Mouse (Mus musculus): ENCODE measurements around the gene Fthl17a. TPM values are rescaled to one million over a fixed set of nuclear protein-coding genes. Genes with fewer than 3 reads are reported as not detected.

The Fthl17a gene
- not detected in 2 replicates for polyA plus RNA-seq (2014; fragmentation: Nextera tagmentation; extraction: Ambion mirVana)

DNA sequence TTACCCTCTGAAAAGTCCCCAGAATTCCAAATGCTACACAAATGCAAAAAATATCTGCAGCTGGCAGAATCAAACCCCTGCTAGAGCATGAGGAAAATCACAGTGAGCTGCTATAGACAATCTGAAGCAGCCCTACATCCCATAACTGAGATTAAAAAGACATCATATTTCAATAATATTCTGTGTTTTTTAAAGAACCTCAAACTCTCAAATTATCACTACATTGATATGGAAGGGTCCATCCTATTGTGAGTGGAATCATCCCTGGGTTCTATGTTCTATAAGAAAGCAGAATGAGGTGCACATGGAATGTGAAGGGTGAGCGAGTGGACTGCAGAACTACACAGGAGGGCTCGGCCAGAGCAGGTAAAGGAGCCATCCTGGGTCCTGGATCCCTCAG, at the start of gene Fthl17a:
Gene Fthl17a, plus strand, starts transcription at position 301 of the 400 bp plus-strand sequence.
- Histone ChIP-seq H3K9me3 (ENCODE audit: control insufficient read depth, low read length) (no peaks in the 10 kb centered on the region), H3K27ac (ENCODE audit: low read depth, low read length) (no peak within 1 kb of the TSS), H3K9ac (ENCODE audit: low read length) (no peak within 1 kb of the TSS), H3K4me3 (ENCODE audit: low read depth, low read length) (no peak within 1 kb of the TSS), H3K4me1 (replicated peaks; ENCODE audit: control insufficient read depth, insufficient read depth, low read length) (no peaks in the 10 kb centered on the region), H3K27me3 (ENCODE audit: control insufficient read depth, insufficient read depth, low read length) (no peaks in the 10 kb centered on the region), H3K36me3 (ENCODE audit: control insufficient read depth, insufficient read depth, low read length) (no peaks in the 10 kb centered on the region), H3K4me2 (ENCODE audit: low read depth, low read length, severe bottlenecking) (no peak within 1 kb of the TSS)
- ATAC-seq (replicated peaks; ENCODE audit: low FRiP score) (no peak), DNase-seq (ENCODE audit: low spot score) (no peak)
- 88% methylated on average over 2 of the region's 2 CpGs for WGBS

DNA sequence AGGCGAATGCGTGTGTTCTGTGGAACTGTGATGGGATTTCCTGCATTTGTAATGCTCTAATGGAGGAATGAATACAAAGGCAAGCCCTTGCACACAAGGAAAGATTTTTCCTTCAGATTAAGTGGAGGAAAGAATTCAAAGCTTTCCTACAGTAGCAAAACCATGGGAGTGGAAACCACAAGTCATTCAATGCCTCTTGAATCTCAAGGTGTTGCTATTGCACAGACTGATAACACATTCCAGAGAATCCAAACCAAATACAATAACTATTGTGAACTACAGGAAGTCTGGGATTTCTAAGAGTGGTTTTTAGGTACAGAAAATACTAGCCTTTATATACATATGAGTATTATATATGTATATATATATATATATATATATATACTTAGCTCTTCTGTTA, 42.5 kb upstream of the Fthl17a start:
- Histone ChIP-seq H3K27ac (ENCODE audit: low read depth, low read length) (no peak overlapping the region), H3K27me3 (ENCODE audit: control insufficient read depth, insufficient read depth, low read length) (no peaks in the 10 kb centered on the region), H3K9ac (ENCODE audit: low read length) (no peak overlapping the region), H3K9me3 (ENCODE audit: control insufficient read depth, low read length) (no peaks in the 10 kb centered on the region), H3K4me3 (ENCODE audit: low read depth, low read length) (no peak overlapping the region), H3K4me1 (replicated peaks; ENCODE audit: control insufficient read depth, insufficient read depth, low read length) (no peaks in the 10 kb centered on the region), H3K4me2 (ENCODE audit: low read depth, low read length, severe bottlenecking) (no peak overlapping the region), H3K36me3 (ENCODE audit: control insufficient read depth, insufficient read depth, low read length) (no peaks in the 10 kb centered on the region)
- no peak for DNase-seq (ENCODE audit: low spot score)
- ATAC-seq (replicated peaks; ENCODE audit: low FRiP score), result no peak
- WGBS, result 82% methylated on average over 2 of the region's 2 CpGs

DNA sequence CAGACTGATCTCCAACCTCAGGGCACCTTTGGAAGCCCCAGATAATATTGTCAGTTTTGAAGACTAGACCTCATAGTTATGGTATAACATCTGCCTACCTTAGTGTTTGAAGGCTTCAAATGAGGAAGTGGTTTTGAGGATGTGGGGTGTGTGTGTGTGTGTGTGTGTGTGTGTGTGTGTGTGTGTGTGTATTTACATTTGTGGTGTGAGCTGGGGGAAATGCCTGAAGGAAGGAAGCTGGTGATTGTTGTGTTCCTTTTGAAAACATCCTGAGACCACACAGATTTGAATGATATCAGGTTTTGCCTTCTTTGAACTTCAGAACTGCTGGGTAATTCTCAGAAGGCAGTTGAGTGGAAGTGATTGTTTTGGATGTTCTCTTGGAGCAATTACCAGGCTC, 22.6 kb upstream of the Fthl17a start:
- H3K27ac ChIP-seq (ENCODE audit: low read depth, low read length), result no peak overlapping the region
- H3K4me2 ChIP-seq (ENCODE audit: low read depth, low read length, severe bottlenecking), result no peak overlapping the region
- ATAC-seq (replicated peaks; ENCODE audit: low FRiP score) (no peak), DNase-seq (ENCODE audit: low spot score) (no peak)
- H3K36me3 ChIP-seq (ENCODE audit: control insufficient read depth, insufficient read depth, low read length), result no peaks in the 10 kb centered on the region
- no peaks in the 10 kb centered on the region for H3K9me3 ChIP-seq (ENCODE audit: control insufficient read depth, low read length)
- H3K4me3 ChIP-seq (ENCODE audit: low read depth, low read length), result no peak overlapping the region
- no peaks in the 10 kb centered on the region for H3K27me3 ChIP-seq (ENCODE audit: control insufficient read depth, insufficient read depth, low read length)
- no peaks in the 10 kb centered on the region for H3K4me1 ChIP-seq (replicated peaks; ENCODE audit: control insufficient read depth, insufficient read depth, low read length)
- no peak overlapping the region for H3K9ac ChIP-seq (ENCODE audit: low read length)

DNA sequence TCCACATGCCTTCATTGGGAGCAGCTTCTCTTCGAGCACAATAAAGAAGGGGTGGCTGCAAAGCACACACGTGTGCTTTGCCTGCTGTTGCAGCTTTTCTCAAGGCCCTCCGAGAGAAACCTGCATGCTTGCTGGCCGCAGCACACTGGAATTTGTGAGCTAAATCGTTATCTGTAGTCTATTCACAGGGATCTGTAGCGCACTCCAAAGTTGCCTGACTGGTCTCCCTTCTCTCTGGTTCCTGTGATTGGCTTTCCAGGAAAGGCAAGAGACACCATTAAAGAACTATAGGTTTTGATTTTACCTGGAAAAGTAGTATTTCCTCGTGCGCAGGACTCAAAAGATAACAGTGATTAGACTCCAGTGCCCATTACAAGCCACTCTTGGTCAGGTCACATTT, 22.3 kb downstream of the Fthl17a start:
- ATAC-seq (replicated peaks; ENCODE audit: low FRiP score), result no peak
- Histone ChIP-seq H3K9me3 (ENCODE audit: control insufficient read depth, low read length) (no peaks in the 10 kb centered on the region), H3K4me3 (ENCODE audit: low read depth, low read length) (no peak overlapping the region), H3K9ac (ENCODE audit: low read length) (no peak overlapping the region), H3K27ac (ENCODE audit: low read depth, low read length) (no peak overlapping the region), H3K36me3 (ENCODE audit: control insufficient read depth, insufficient read depth, low read length) (no peaks in the 10 kb centered on the region), H3K4me1 (replicated peaks; ENCODE audit: control insufficient read depth, insufficient read depth, low read length) (no peaks in the 10 kb centered on the region), H3K27me3 (ENCODE audit: control insufficient read depth, insufficient read depth, low read length) (no peaks in the 10 kb centered on the region), H3K4me2 (ENCODE audit: low read depth, low read length, severe bottlenecking) (no peak overlapping the region)
- no peak for DNase-seq (ENCODE audit: low spot score)
- 63% methylated on average over 8 of the region's 8 CpGs for WGBS

DNA sequence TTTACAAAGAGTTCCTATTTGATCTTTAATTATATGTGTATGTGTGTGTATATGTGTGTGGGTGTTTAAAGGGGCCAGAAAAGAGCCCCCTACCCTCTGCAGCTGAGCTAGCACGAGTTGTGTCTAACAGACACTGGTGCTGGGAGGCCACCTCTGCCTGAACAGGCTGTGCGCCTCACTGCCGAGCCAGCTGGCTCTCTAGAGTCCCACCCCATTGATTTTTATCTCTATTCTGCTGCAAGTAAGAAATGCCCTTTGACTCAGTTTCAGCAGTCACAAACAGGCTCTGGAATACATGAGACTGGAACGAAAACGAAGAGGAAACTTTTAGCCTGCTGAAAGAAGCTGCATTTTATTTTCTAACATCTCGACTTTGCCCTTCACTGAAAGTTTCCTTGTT, 22.8 kb downstream of the Fthl17a start:
- Histone ChIP-seq H3K9ac (ENCODE audit: low read length) (no peak overlapping the region), H3K36me3 (ENCODE audit: control insufficient read depth, insufficient read depth, low read length) (no peaks in the 10 kb centered on the region), H3K4me3 (ENCODE audit: low read depth, low read length) (no peak overlapping the region), H3K4me2 (ENCODE audit: low read depth, low read length, severe bottlenecking) (no peak overlapping the region), H3K9me3 (ENCODE audit: control insufficient read depth, low read length) (no peaks in the 10 kb centered on the region), H3K4me1 (replicated peaks; ENCODE audit: control insufficient read depth, insufficient read depth, low read length) (no peaks in the 10 kb centered on the region), H3K27me3 (ENCODE audit: control insufficient read depth, insufficient read depth, low read length) (no peaks in the 10 kb centered on the region), H3K27ac (ENCODE audit: low read depth, low read length) (no peak overlapping the region)
- DNase-seq (ENCODE audit: low spot score) (no peak), ATAC-seq (replicated peaks; ENCODE audit: low FRiP score) (no peak)
- 70% methylated on average over 6 of the region's 6 CpGs for WGBS

DNA sequence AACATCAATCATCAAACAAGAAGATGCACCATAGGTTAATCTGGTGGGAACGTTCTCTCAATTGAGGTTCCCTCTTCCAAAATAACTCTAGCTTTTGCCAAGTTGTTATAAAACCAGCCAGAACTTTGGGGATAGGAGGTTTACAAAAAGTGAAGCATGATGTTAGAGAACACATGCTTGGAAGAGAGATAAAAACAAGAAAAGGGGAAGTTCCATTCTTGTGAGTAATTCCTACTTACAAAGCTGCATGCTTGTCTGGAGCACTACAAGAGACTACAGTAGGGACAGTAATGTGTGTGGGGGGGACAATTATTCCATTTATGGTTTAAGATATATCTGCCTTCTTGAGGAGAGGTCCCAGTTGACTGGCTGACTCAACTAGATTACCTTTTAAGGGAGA, 40.4 kb downstream of the Fthl17a start:
- Histone ChIP-seq H3K9ac (ENCODE audit: low read length) (no peak overlapping the region), H3K27ac (ENCODE audit: low read depth, low read length) (no peak overlapping the region), H3K4me2 (ENCODE audit: low read depth, low read length, severe bottlenecking) (no peak overlapping the region), H3K36me3 (ENCODE audit: control insufficient read depth, insufficient read depth, low read length) (no peaks in the 10 kb centered on the region), H3K9me3 (ENCODE audit: control insufficient read depth, low read length) (no peaks in the 10 kb centered on the region), H3K27me3 (ENCODE audit: control insufficient read depth, insufficient read depth, low read length) (no peaks in the 10 kb centered on the region), H3K4me3 (ENCODE audit: low read depth, low read length) (no peak overlapping the region), H3K4me1 (replicated peaks; ENCODE audit: control insufficient read depth, insufficient read depth, low read length) (no peaks in the 10 kb centered on the region)
- 100% methylated on average over 1 of the region's 1 CpGs for WGBS
- ATAC-seq (replicated peaks; ENCODE audit: low FRiP score) (no peak), DNase-seq (ENCODE audit: low spot score) (no peak)

DNA sequence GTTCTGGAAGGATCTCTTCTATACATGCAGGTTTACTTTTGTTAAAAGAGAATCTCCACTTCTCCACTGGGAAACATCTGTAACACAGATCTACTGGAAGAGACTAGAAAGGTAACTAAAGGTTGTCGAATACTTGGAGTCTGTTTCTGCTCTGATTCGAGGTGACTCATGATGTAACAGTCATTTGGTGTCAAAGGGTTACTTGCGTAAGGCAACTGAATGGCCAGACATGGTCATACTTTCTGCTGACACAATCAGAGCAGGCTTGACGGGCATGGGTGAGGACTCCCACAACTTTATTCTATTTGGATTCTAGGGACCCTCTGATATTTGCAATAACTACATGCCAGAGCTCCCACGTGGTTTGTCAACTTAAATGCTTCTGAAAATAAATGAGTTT, 43.3 kb downstream of the Fthl17a start:
- Histone ChIP-seq H3K4me3 (ENCODE audit: low read depth, low read length) (no peak overlapping the region), H3K9me3 (ENCODE audit: control insufficient read depth, low read length) (no peaks in the 10 kb centered on the region), H3K27me3 (ENCODE audit: control insufficient read depth, insufficient read depth, low read length) (no peaks in the 10 kb centered on the region), H3K4me1 (replicated peaks; ENCODE audit: control insufficient read depth, insufficient read depth, low read length) (no peaks in the 10 kb centered on the region), H3K9ac (ENCODE audit: low read length) (no peak overlapping the region), H3K4me2 (ENCODE audit: low read depth, low read length, severe bottlenecking) (no peak overlapping the region), H3K27ac (ENCODE audit: low read depth, low read length) (no peak overlapping the region), H3K36me3 (ENCODE audit: control insufficient read depth, insufficient read depth, low read length) (no peaks in the 10 kb centered on the region)
- no peak for ATAC-seq (replicated peaks; ENCODE audit: low FRiP score)
- DNase-seq (ENCODE audit: low spot score), result no peak
- WGBS, result 85% methylated on average over 5 of the region's 5 CpGs

DNA sequence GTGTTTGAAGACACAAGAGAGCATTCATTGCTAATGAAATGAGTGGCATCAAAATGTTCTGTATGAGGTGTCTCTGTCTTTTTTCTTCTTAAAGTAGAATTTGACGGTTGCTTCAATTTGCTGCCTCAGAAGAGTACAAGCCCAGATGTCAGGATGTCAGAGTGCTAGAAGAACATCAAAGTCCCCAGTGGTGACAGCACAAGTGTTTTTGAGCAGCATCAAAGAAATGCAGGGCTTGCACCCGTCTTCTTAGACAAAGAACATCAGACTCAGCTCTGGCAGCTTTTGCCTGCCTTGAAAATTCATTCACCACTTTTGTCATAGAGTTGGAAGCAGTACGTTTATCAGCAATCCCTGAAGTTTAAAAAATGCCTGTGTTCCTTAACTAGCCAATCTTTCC, 44.5 kb downstream of the Fthl17a start:
- Histone ChIP-seq H3K4me3 (ENCODE audit: low read depth, low read length) (no peak overlapping the region), H3K27me3 (ENCODE audit: control insufficient read depth, insufficient read depth, low read length) (no peaks in the 10 kb centered on the region), H3K36me3 (ENCODE audit: control insufficient read depth, insufficient read depth, low read length) (no peaks in the 10 kb centered on the region), H3K9me3 (ENCODE audit: control insufficient read depth, low read length) (no peaks in the 10 kb centered on the region), H3K27ac (ENCODE audit: low read depth, low read length) (no peak overlapping the region), H3K4me1 (replicated peaks; ENCODE audit: control insufficient read depth, insufficient read depth, low read length) (no peaks in the 10 kb centered on the region), H3K9ac (ENCODE audit: low read length) (no peak overlapping the region), H3K4me2 (ENCODE audit: low read depth, low read length, severe bottlenecking) (no peak overlapping the region)
- DNase-seq (ENCODE audit: low spot score) (no peak), ATAC-seq (replicated peaks; ENCODE audit: low FRiP score) (no peak)
- WGBS, result 71% methylated on average over 3 of the region's 3 CpGs

DNA sequence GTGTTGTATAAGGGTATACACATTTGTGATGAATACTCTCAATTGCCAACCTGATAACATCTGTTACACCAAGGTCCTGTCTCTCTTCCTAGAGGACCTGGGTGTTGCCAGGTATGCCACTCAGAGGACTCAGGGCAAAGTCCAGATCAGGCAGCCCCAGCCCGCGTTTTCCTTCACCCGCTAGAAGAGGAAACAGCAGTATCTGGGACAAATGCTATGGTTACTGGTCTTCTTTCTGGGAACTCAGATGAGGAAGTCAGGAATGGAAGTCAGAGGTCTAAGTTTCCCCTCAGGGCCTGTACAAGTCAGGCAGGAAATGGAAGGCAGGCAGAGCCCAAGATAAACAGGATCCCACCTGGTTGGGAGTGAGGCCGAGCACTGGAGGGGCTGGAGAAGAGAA, 55.2 kb downstream of the Fthl17a start:
- Histone ChIP-seq H3K36me3 (ENCODE audit: control insufficient read depth, insufficient read depth, low read length) (no peaks in the 10 kb centered on the region), H3K27me3 (ENCODE audit: control insufficient read depth, insufficient read depth, low read length) (no peaks in the 10 kb centered on the region), H3K4me2 (ENCODE audit: low read depth, low read length, severe bottlenecking) (no peak overlapping the region), H3K9me3 (ENCODE audit: control insufficient read depth, low read length) (no peaks in the 10 kb centered on the region), H3K9ac (ENCODE audit: low read length) (no peak overlapping the region), H3K4me1 (replicated peaks; ENCODE audit: control insufficient read depth, insufficient read depth, low read length) (no peaks in the 10 kb centered on the region), H3K4me3 (ENCODE audit: low read depth, low read length) (no peak overlapping the region), H3K27ac (ENCODE audit: low read depth, low read length) (no peak overlapping the region)
- 86% methylated on average over 4 of the region's 4 CpGs for WGBS
- ATAC-seq (replicated peaks; ENCODE audit: low FRiP score) (no peak), DNase-seq (ENCODE audit: low spot score) (no peak)

Data from forebrain, embryonic 11.5 days (tissue).